Mouse (Mus musculus) cortical plate, adult 2 months (tissue): Measurements from ENCODE around the gene Gm21969.

ENCODE experiments used
- CTCF ChIP-seq: fragments of 200-500 bp; IDR thresholded peaks from 2 replicates; pipeline ENCODE4 v1.5.1; 2011; ENCODE audit warnings: mild to moderate bottlenecking, control low read depth, low read length; ENCODE audit not compliant: insufficient read depth; ENCODE audit errors: extremely low read depth
- POLR2A ChIP-seq: fragments of 200-500 bp; IDR thresholded peaks from 2 replicates; pipeline ENCODE4 v1.6.1; 2011; ENCODE audit warnings: mild to moderate bottlenecking, low read length, control low read depth; ENCODE audit not compliant: insufficient read depth; ENCODE audit errors: extremely low read depth

GRCm38 (mm10) chr4:139602357-139603244 lies at the start of gene Gm21969:
- TF ChIP-seq POLR2A: no peak
- TF ChIP-seq CTCF: peak; percentile 85
